Mouse (Mus musculus) forebrain, embryonic 14.5 days (tissue): ENCODE data around the gene Ndrg3. TPM values are rescaled to one million over a fixed set of nuclear protein-coding genes. Genes with fewer than 3 reads are reported as not detected.

Source experiments
- ATAC-seq: fragments of 200-750 bp; cut with Nextera tagmentation; 2 replicates; pipeline ENCODE4 v1.8.0; 2017; ENCODE audit warnings: mild to moderate bottlenecking, moderate library complexity
- DNase-seq: peaks from one replicate; pipeline ENCODE4 v3.0.0-alpha.2; 2015; ENCODE audit warnings: low spot score
- H3K27ac ChIP-seq: fragments of 300-500 bp; sonication (generic); 2 replicates; pipeline ENCODE4 v1.5.1; 2014; ENCODE audit warnings: low read depth, mild to moderate bottlenecking, control low read depth, low read length, moderate library complexity
- H3K27me3 ChIP-seq: fragments of 300-500 bp; sonication (generic); replicated peaks from 2 replicates; pipeline ENCODE4 v1.6.1; 2014; ENCODE audit warnings: low read length, control low read depth, mixed read lengths; ENCODE audit not compliant: control insufficient read depth, insufficient read depth
- H3K36me3 ChIP-seq: fragments of 300-500 bp; sonication (generic); 2 replicates; pipeline ENCODE4 v1.6.1; 2014; ENCODE audit warnings: low read length, control low read depth; ENCODE audit not compliant: control insufficient read depth, insufficient read depth
- H3K4me1 ChIP-seq: fragments of 300-500 bp; sonication (generic); 2 replicates; pipeline ENCODE4 v1.6.1; 2014; ENCODE audit warnings: antibody characterized with exemption, low read length, control low read depth; ENCODE audit not compliant: control insufficient read depth, insufficient read depth
- H3K4me2 ChIP-seq: fragments of 300-500 bp; sonication (generic); 2 replicates; pipeline ENCODE4 v1.6.1; 2014; ENCODE audit warnings: mild to moderate bottlenecking, control low read depth, low read length
- H3K4me3 ChIP-seq: fragments of 300-500 bp; sonication (generic); 2 replicates; pipeline ENCODE4 v1.5.1; 2014; ENCODE audit warnings: low read depth, low read length, control low read depth
- H3K9ac ChIP-seq: fragments of 300-500 bp; sonication (generic); 2 replicates; pipeline ENCODE4 v1.6.1; 2014; ENCODE audit warnings: mild to moderate bottlenecking, low read length, control low read depth, moderate library complexity
- H3K9me3 ChIP-seq: fragments of 300-500 bp; sonication (generic); replicated peaks from 2 replicates; pipeline ENCODE4 v1.6.1; 2016; ENCODE audit warnings: low read length, control low read depth, mixed read lengths; ENCODE audit not compliant: control insufficient read depth
- WGBS: fragments of 180-500 bp; shearing (Covaris S2); extraction: QIAGEN DNeasy Blood & Tissue Kit; methylation state at CpG from one replicate; pipeline ENCODE4 v1.1.7; 2014; 5-methylcytosine and 5-hydroxymethylcytosine counted together
- polyA plus RNA-seq: library from polyadenylated mRNA; unstranded; fragments of >200 nt; fragmentation: Nextera tagmentation; extraction: Ambion mirVana; gene quantifications from 2 replicates; pipeline ENCODE4 v1.2.1, GENCODE M21; 2014

The Ndrg3 gene
- polyA plus RNA-seq, 1 experiment from 2014 or later, result 93.6 TPM

DNA sequence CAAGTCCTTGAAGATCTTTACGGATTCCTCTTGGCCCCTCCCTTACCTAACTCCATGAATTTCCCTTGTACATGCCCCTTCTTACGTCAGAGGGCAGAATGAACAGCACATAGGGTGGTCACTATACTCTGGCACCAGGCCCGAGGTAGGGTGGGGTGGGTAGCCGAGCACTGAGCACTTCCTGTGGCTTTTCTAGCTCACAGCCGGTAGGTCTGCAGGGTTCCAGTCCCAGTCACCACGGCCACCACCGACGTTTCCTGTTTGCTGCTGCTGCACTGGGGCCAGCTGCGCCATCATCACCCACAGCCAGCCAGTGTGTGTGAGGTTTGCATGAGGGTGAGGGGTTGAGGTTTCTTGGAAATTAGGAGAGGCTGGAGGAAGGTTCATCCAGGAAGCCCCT, 114.1 kb downstream of the Ndrg3 start:
- Histone ChIP-seq H3K36me3 (peaks cover 25% of the 10 kb centered on the region), H3K9me3 (no peaks in the 10 kb centered on the region), H3K4me1 (no peaks in the 10 kb centered on the region), H3K27me3 (no peaks in the 10 kb centered on the region), H3K4me2 (no peak overlapping the region), H3K27ac (no peak overlapping the region), H3K4me3 (no peak overlapping the region), H3K9ac (no peak overlapping the region)
- DNase-seq, result no peak
- ATAC-seq, result no peak
- 73% methylated on average over 9 of the region's 9 CpGs for WGBS

Other genes starting within 250 kb of the Ndrg3 start
- 40.5 and 44.1 TPM in 2 replicates for gene Myl9, start 216.6 kb downstream of the Ndrg3 start, polyA plus RNA-seq
- gene Tgif2, start 152.0 kb downstream of the Ndrg3 start, polyA plus RNA-seq, result 45.1 and 48.0 TPM in 2 replicates
- gene 4930518I15Rik, start 134.1 kb downstream of the Ndrg3 start, polyA plus RNA-seq, result 2.7 and 4.7 TPM in 2 replicates
- gene Rab5if, start 128.9 kb downstream of the Ndrg3 start, polyA plus RNA-seq, result 163 and 174 TPM in 2 replicates
- gene Sla2, start 104.9 kb downstream of the Ndrg3 start, polyA plus RNA-seq, result 0.09 and 0.11 TPM in 2 replicates
- 24.5 and 27.7 TPM in 2 replicates for gene Dsn1, start 15.1 kb upstream of the Ndrg3 start, polyA plus RNA-seq
- gene Soga1, start 87.2 kb upstream of the Ndrg3 start, polyA plus RNA-seq, result 5.9 and 8.1 TPM in 2 replicates
- gene Tldc2, start 95.0 kb upstream of the Ndrg3 start, polyA plus RNA-seq, result not detected in 2 replicates
- 13.6 and 15.6 TPM in 2 replicates for gene Samhd1, start 143.2 kb upstream of the Ndrg3 start, polyA plus RNA-seq
- 12.1 and 16.1 TPM in 2 replicates for gene Rbl1, start 212.5 kb upstream of the Ndrg3 start, polyA plus RNA-seq